ENCODE assay signal across 26 mouse cellular contexts in genomic region chr6:53931605-53932004, GRCm38 (mm10). TPM values are rescaled to one million over a fixed set of nuclear protein-coding genes. Genes with fewer than 3 reads are reported as not detected.
"Had no signal": no experiment of that assay in that cellular context is flagged by ENCODE, and none has a peak within 500 bp of the region (broad histone marks: within the 10 kb centered on the region; RNA-seq: fewer than 3 reads in every experiment).

No protein-coding gene starts in this region.

- DNase-seq: kidney, adult 11 months; kidney, adult 8-10 months; kidney, postnatal 14 days; liver, embryonic 13.5 days; lung, adult 2 months; lung, postnatal 14 days; lung, postnatal 4 days; retina, postnatal 1 day; right cerebral cortex, postnatal 25 days; spleen, adult 18-20 months; thymus, postnatal 25 days had no signal

- H3K27ac ChIP-seq: liver, embryonic 13.5 days; midbrain, embryonic 12.5 days; neural tube, embryonic 13.5 days; stomach, embryonic 15.5 days had no signal

- H3K9ac ChIP-seq: liver, embryonic 13.5 days; midbrain, embryonic 12.5 days; neural tube, embryonic 13.5 days; stomach, embryonic 15.5 days had no signal

- H3K4me2 ChIP-seq: liver, embryonic 13.5 days; midbrain, embryonic 12.5 days; neural tube, embryonic 13.5 days; stomach, embryonic 15.5 days had no signal

- H3K9me3 ChIP-seq: liver, embryonic 13.5 days; midbrain, embryonic 12.5 days; neural tube, embryonic 13.5 days; stomach, embryonic 15.5 days had no signal

- ATAC-seq: midbrain, embryonic 16.5 days had no signal

- H3K4me3 ChIP-seq: liver, embryonic 13.5 days; midbrain, embryonic 12.5 days; myocyte; neural tube, embryonic 13.5 days; stomach, embryonic 15.5 days had no signal

- H3K36me3 ChIP-seq: liver, embryonic 13.5 days; midbrain, embryonic 12.5 days; neural tube, embryonic 13.5 days; stomach, embryonic 15.5 days had no signal

- H3K4me1 ChIP-seq: liver, embryonic 13.5 days; midbrain, embryonic 12.5 days; neural tube, embryonic 13.5 days; stomach, embryonic 15.5 days had no signal

- H3K27me3 ChIP-seq: liver, embryonic 13.5 days; neural tube, embryonic 13.5 days; stomach, embryonic 15.5 days had no signal

RNA-seq across cellular contexts. Expression of gene Cpvl, which starts 46.9 kb away (rescaled TPM):
- total RNA-seq: left cerebral cortex, adult 8-10 months; left cerebral cortex, postnatal 14 days; liver, adult 2 months; megakaryocyte progenitor cell, adult 5-6 weeks; megakaryocyte-erythroid progenitor cell, adult 5-6 weeks; monocyte, adult 5-6 weeks; neutrophil, adult 5-6 weeks had no signal
- polyA plus RNA-seq: intestine, embryonic 14.5 days; liver, adult 2 months; liver, embryonic 13.5 days; liver, embryonic 16.5 days; lung, adult 2 months; midbrain, embryonic 12.5 days; midbrain, embryonic 16.5 days; myocyte; neural tube, embryonic 13.5 days; thymus, postnatal 0 days had no signal
